Mouse (Mus musculus) urinary bladder, adult 2 months (tissue): ENCODE data around the gene Creb5. TPM values are rescaled to one million over a fixed set of nuclear protein-coding genes. Genes with fewer than 3 reads are reported as not detected.
A peak's percentile ranks its signal among the peaks of the same experiment; 100 is the strongest.

Experiments
- DNase-seq: peaks from one replicate; pipeline ENCODE4 v3.0.0; 2022; ENCODE audit warnings: low spot score
- polyA plus RNA-seq: library from polyadenylated mRNA; depleted of rRNA; stranded (reverse); fragments of >200 nt; gene quantifications from 2 replicates; pipeline ENCODE4 v1.2.3, GENCODE M21; 2012

The Creb5 gene
- polyA plus RNA-seq, 1 experiment: 1.9 TPM

- DNase-seq: no peak
Measured at GRCm38 (mm10) chr6:53698128-53698749, 411.2 kb downstream of the Creb5 start.

- DNase-seq: no peak
Measured at GRCm38 (mm10) chr6:53704440-53704839, 417.4 kb downstream of the Creb5 start.

GRCm38 (mm10) chr6:53706604-53707330 lies 419.7 kb downstream of the Creb5 start:
- no peak for DNase-seq

GRCm38 (mm10) chr6:53707795-53708194 lies 420.7 kb downstream of the Creb5 start:
- DNase-seq: no peak

GRCm38 (mm10) chr6:53709694-53710442 lies 422.8 kb downstream of the Creb5 start:
- DNase-seq: no peak

- no peak for DNase-seq
Measured at GRCm38 (mm10) chr6:53710560-53710959, 423.5 kb downstream of the Creb5 start.

GRCm38 (mm10) chr6:53713152-53713551 lies 426.1 kb downstream of the Creb5 start:
- DNase-seq: no peak

- DNase-seq: no peak
Measured at GRCm38 (mm10) chr6:53714908-53715321, 427.8 kb downstream of the Creb5 start.

- DNase-seq: no peak
Measured at GRCm38 (mm10) chr6:53716013-53716412, 428.9 kb downstream of the Creb5 start.

- DNase-seq: no peak
Measured at GRCm38 (mm10) chr6:53720009-53720408, 432.9 kb downstream of the Creb5 start.

GRCm38 (mm10) chr6:53721595-53721994 lies 434.5 kb downstream of the Creb5 start:
- DNase-seq: peak; percentile 51

GRCm38 (mm10) chr6:53722694-53723093 lies 435.6 kb downstream of the Creb5 start:
- no peak for DNase-seq

- DNase-seq: no peak
Measured at GRCm38 (mm10) chr6:53730487-53730886, 443.4 kb downstream of the Creb5 start.

- no peak for DNase-seq
Measured at GRCm38 (mm10) chr6:53730996-53731485, 444.0 kb downstream of the Creb5 start.

- no peak for DNase-seq
Measured at GRCm38 (mm10) chr6:53733546-53733945, 446.5 kb downstream of the Creb5 start.

- DNase-seq: no peak
Measured at GRCm38 (mm10) chr6:53733999-53734398, 446.9 kb downstream of the Creb5 start.

- DNase-seq: no peak
Measured at GRCm38 (mm10) chr6:53735696-53736095, 448.6 kb downstream of the Creb5 start.

GRCm38 (mm10) chr6:53738206-53738605 lies 451.1 kb downstream of the Creb5 start:
- DNase-seq: no peak

GRCm38 (mm10) chr6:53741222-53741621 lies 454.2 kb downstream of the Creb5 start:
- DNase-seq: no peak
